24 mouse cellular contexts compared by ENCODE assay signal in the genomic region with DNA sequence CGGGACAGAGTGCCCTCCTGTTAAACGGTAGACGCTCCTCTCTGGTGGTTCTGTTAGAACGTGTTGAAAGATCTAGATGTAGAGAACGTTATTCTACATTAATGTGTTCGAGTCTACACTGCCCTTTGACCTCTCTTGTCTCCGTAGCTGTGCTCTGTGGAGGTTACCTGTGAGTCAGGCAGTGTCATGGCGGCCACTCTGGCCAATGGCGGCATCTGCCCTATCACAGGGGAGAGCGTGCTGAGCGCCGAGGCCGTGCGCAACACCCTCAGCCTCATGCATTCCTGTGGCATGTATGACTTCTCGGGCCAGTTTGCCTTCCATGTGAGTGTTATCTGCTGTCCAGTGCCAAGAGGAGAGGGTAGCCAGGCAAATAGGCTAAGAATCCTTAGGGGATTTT. TPM values are rescaled to one million over a fixed set of nuclear protein-coding genes. Genes with fewer than 3 reads are reported as not detected.
DNase-seq lines count a peak whose midpoint lies in the region; ATAC-seq and TF ChIP-seq lines count a peak whose summit lies in the region.
"Had no signal": no experiment of that assay in that cellular context is flagged by ENCODE, and none has a peak within 500 bp of the region (broad histone marks: within the 10 kb centered on the region; RNA-seq: fewer than 3 reads in every experiment).

No protein-coding gene starts in this region.

- ATAC-seq in megakaryocyte, adult 5-6 weeks (ENCODE audit: poor library complexity, severe bottlenecking), result no peak
- no peak for ATAC-seq in forebrain, postnatal 0 days
- ATAC-seq: forebrain, embryonic 16.5 days; hindbrain, postnatal 0 days had no signal

- H3K4me3 ChIP-seq in liver, adult 2 months (ENCODE audit: insufficient read depth, low read depth, low read length), result no peak overlapping the region
- H3K4me3 ChIP-seq in megakaryocyte, embryonic 14.5 days (replicated peaks), result peak overlapping the region; percentile 31
- H3K4me3 ChIP-seq in forebrain, postnatal 0 days (ENCODE audit: low read depth, low read length), result no peak overlapping the region
- H3K4me3 ChIP-seq: heart, adult 2 months; heart, embryonic 15.5 days; hindbrain, embryonic 13.5 days had no signal

- no peak for TF ChIP-seq POLR2A in liver, adult 2 months (IDR thresholded peaks at IDR 0.05; ENCODE audit: extremely low read depth, insufficient read depth, low read length)

- no peak for DNase-seq in liver, adult 2 months (ENCODE audit: extremely low read depth, low read depth, low spot score)
- no peak for DNase-seq in liver
- peak; percentile 62 for DNase-seq in ZHBTc4 (ENCODE audit: low read depth, low spot score)
- no peak for DNase-seq in forebrain, postnatal 0 days
- DNase-seq in ovary, postnatal 10 days (ENCODE audit: low spot score), result no peak
- DNase-seq: adrenal gland, adult 2 months; adrenal gland, postnatal 25 days; cerebellum, adult 18-20 months; cerebellum, postnatal 10 days; gastrocnemius, postnatal 14 days; heart, adult 2 months; heart, postnatal 14 days had no signal

- H3K9me3 ChIP-seq in megakaryocyte, embryonic 14.5 days, result no peaks in the 10 kb centered on the region
- no peaks in the 10 kb centered on the region for H3K9me3 ChIP-seq in forebrain, postnatal 0 days (ENCODE audit: low read length)
- H3K9me3 ChIP-seq: heart, embryonic 15.5 days; hindbrain, embryonic 13.5 days had no signal

- H3K79me2 ChIP-seq in liver, adult 2 months (ENCODE audit: control insufficient read depth, insufficient read depth, low read length), result no peaks in the 10 kb centered on the region

- 54% methylated on average over 15 of the region's 15 CpGs for WGBS in liver, adult 2 months
- whole genome bisulfite sequencing in forebrain, postnatal 0 days, result 90% methylated on average over 15 of the region's 15 CpGs

- H3K36me3 ChIP-seq in liver, adult 2 months (ENCODE audit: control insufficient read depth, insufficient read depth, low read length), result peaks cover 41% of the 10 kb centered on the region
- H3K36me3 ChIP-seq in megakaryocyte, embryonic 14.5 days (replicated peaks; ENCODE audit: low read length), result peaks cover 16% of the 10 kb centered on the region
- no peaks in the 10 kb centered on the region for H3K36me3 ChIP-seq in forebrain, postnatal 0 days (ENCODE audit: insufficient read depth)
- H3K36me3 ChIP-seq: heart, embryonic 15.5 days had no signal

- peak overlapping the region; percentile 66 for H3K27ac ChIP-seq in liver, adult 2 months (replicated peaks; ENCODE audit: insufficient read depth, low read depth, low read length)
- H3K27ac ChIP-seq in forebrain, postnatal 0 days (ENCODE audit: low read depth, low read length), result no peak overlapping the region
- H3K27ac ChIP-seq: heart, adult 2 months; heart, embryonic 15.5 days; hindbrain, embryonic 13.5 days; hindbrain, postnatal 0 days had no signal

- no peaks in the 10 kb centered on the region for H3K27me3 ChIP-seq in liver, adult 2 months (ENCODE audit: control insufficient read depth, insufficient read depth, low read length)
- H3K27me3 ChIP-seq in megakaryocyte, embryonic 14.5 days (replicated peaks), result peaks cover 19% of the 10 kb centered on the region
- no peaks in the 10 kb centered on the region for H3K27me3 ChIP-seq in forebrain, postnatal 0 days (ENCODE audit: insufficient read depth, low read length)
- H3K27me3 ChIP-seq: CH12.LX; heart, embryonic 15.5 days; hindbrain, embryonic 13.5 days had no signal

- H3K4me1 ChIP-seq in liver, adult 2 months (ENCODE audit: control insufficient read depth, insufficient read depth, low read length), result peaks cover 28% of the 10 kb centered on the region
- H3K4me1 ChIP-seq in megakaryocyte, embryonic 14.5 days, result peaks cover 23% of the 10 kb centered on the region
- H3K4me1 ChIP-seq in forebrain, postnatal 0 days (ENCODE audit: insufficient read depth), result no peaks in the 10 kb centered on the region
- H3K4me1 ChIP-seq: heart, embryonic 15.5 days; hindbrain, embryonic 13.5 days had no signal

- no peak overlapping the region for H3K4me2 ChIP-seq in forebrain, postnatal 0 days (ENCODE audit: low read depth)
- H3K4me2 ChIP-seq: heart, embryonic 11.5 days; heart, embryonic 15.5 days; hindbrain, embryonic 13.5 days had no signal

- TF ChIP-seq CTCF in liver, adult 2 months (IDR thresholded peaks at IDR 0.05; ENCODE audit: low read depth, low read length), result no peak
- no peak for TF ChIP-seq CTCF in forebrain, postnatal 0 days (IDR thresholded peaks at IDR 0.05; ENCODE audit: low read depth)

- H3K9ac ChIP-seq in liver, adult 2 months (ENCODE audit: low read depth, low read length), result peak overlapping the region; percentile 39; the same call in 1 of the 2 replicates
- no peak overlapping the region for H3K9ac ChIP-seq in forebrain, postnatal 0 days
- H3K9ac ChIP-seq: heart, embryonic 15.5 days; hindbrain, embryonic 13.5 days had no signal

RNA-seq across cellular contexts. Expression of a gene that starts 6.7 kb away (rescaled TPM):
- total RNA-seq in liver, adult 2 months (2014; rRNA removed), result 20.8 and 21.1 TPM in 2 replicates
- polyA plus RNA-seq in liver, adult 2 months (2012; rRNA removed), result 30.2 and 33.1 TPM in 2 replicates
- 0.73 TPM in 1 of 2 replicates, not detected in the other for polyA plus RNA-seq in megakaryocyte, embryonic 14.5 days (2012; ENCODE audit: insufficient read depth, low replicate concordance)
- 6.5 and 6.9 TPM in 2 replicates for total RNA-seq in megakaryocyte, adult 5-6 weeks (2015)
- total RNA-seq in megakaryocyte, adult 5-6 weeks (2017), result 9.0 and 10.6 TPM in 2 replicates
- total RNA-seq in forebrain, postnatal 0 days (2014; rRNA removed), result 20.7 and 20.8 TPM in 2 replicates
- polyA plus RNA-seq in forebrain, postnatal 0 days (2015; fragmentation: Nextera tagmentation; extraction: Ambion mirVana), result 19.6 and 22.7 TPM in 2 replicates

RNA-seq across cellular contexts. Expression of a gene that starts 10.7 kb away (rescaled TPM):
- total RNA-seq in liver, adult 2 months (2014; rRNA removed), result 485 and 986 TPM in 2 replicates
- polyA plus RNA-seq in liver, adult 2 months (2012; rRNA removed), result 1,667 and 2,920 TPM in 2 replicates
- polyA plus RNA-seq in megakaryocyte, embryonic 14.5 days (2012; ENCODE audit: insufficient read depth, low replicate concordance), result 1.8 TPM in 1 of 2 replicates, not detected in the other
- total RNA-seq in megakaryocyte, adult 5-6 weeks (2015), result 0.71 TPM in 1 of 2 replicates, not detected in the other
- not detected in 2 replicates for total RNA-seq in megakaryocyte, adult 5-6 weeks (2017)
- total RNA-seq in forebrain, postnatal 0 days (2014; rRNA removed), result 1.00 and 2.1 TPM in 2 replicates
- polyA plus RNA-seq in forebrain, postnatal 0 days (2015; fragmentation: Nextera tagmentation; extraction: Ambion mirVana), result 1.1 and 1.2 TPM in 2 replicates

RNA-seq across cellular contexts. Expression of a gene that starts 20.7 kb away (rescaled TPM):
- total RNA-seq in liver, adult 2 months (2014; rRNA removed), result not detected in 2 replicates
- polyA plus RNA-seq in liver, adult 2 months (2012; rRNA removed), result not detected in 2 replicates
- polyA plus RNA-seq in megakaryocyte, embryonic 14.5 days (2012; ENCODE audit: insufficient read depth, low replicate concordance), result not detected in 2 replicates
- not detected in 2 replicates for total RNA-seq in megakaryocyte, adult 5-6 weeks (2015)
- 0.33 TPM in 1 of 2 replicates, not detected in the other for total RNA-seq in megakaryocyte, adult 5-6 weeks (2017)
- total RNA-seq in forebrain, postnatal 0 days (2014; rRNA removed), result 0.05 TPM in 1 of 2 replicates, not detected in the other
- not detected in 2 replicates for polyA plus RNA-seq in forebrain, postnatal 0 days (2015; fragmentation: Nextera tagmentation; extraction: Ambion mirVana)
- total RNA-seq: adrenal gland, adult 2 months; adrenal gland, postnatal 25 days; CH12.LX; gastrocnemius, adult 18-20 months; gastrocnemius, postnatal 14 days; heart, adult 2 months; heart, postnatal 14 days; MEL had no signal
- polyA plus RNA-seq: adrenal gland, adult 2 months; embryonic facial prominence, embryonic 11.5 days; forebrain, embryonic 16.5 days; gonadal fat pad, adult 2 months; heart, adult 2 months; heart, embryonic 11.5 days; heart, embryonic 15.5 days; hindbrain, postnatal 0 days had no signal

RNA-seq across cellular contexts. Expression of a gene that starts 24.8 kb away (rescaled TPM):
- total RNA-seq in liver, adult 2 months (2014; rRNA removed), result 8.0 and 9.6 TPM in 2 replicates
- 21.2 and 23.2 TPM in 2 replicates for polyA plus RNA-seq in liver, adult 2 months (2012; rRNA removed)
- 1.6 and 7.6 TPM in 2 replicates for polyA plus RNA-seq in megakaryocyte, embryonic 14.5 days (2012; ENCODE audit: insufficient read depth, low replicate concordance)
- 2.9 and 4.0 TPM in 2 replicates for total RNA-seq in megakaryocyte, adult 5-6 weeks (2015)
- total RNA-seq in megakaryocyte, adult 5-6 weeks (2017), result 1.5 and 5.4 TPM in 2 replicates
- total RNA-seq in forebrain, postnatal 0 days (2014; rRNA removed), result 6.3 and 9.9 TPM in 2 replicates
- 4.7 and 5.6 TPM in 2 replicates for polyA plus RNA-seq in forebrain, postnatal 0 days (2015; fragmentation: Nextera tagmentation; extraction: Ambion mirVana)

RNA-seq across cellular contexts. Expression of a gene that starts 26.9 kb away (rescaled TPM):
- 1.6 and 1.7 TPM in 2 replicates for total RNA-seq in liver, adult 2 months (2014; rRNA removed)
- 0.75 and 1.1 TPM in 2 replicates for polyA plus RNA-seq in liver, adult 2 months (2012; rRNA removed)
- 2.2 and 8.3 TPM in 2 replicates for polyA plus RNA-seq in megakaryocyte, embryonic 14.5 days (2012; ENCODE audit: insufficient read depth, low replicate concordance)
- total RNA-seq in megakaryocyte, adult 5-6 weeks (2015), result 14.1 and 16.1 TPM in 2 replicates
- 33.2 and 34.2 TPM in 2 replicates for total RNA-seq in megakaryocyte, adult 5-6 weeks (2017)
- 9.3 and 11.7 TPM in 2 replicates for total RNA-seq in forebrain, postnatal 0 days (2014; rRNA removed)
- polyA plus RNA-seq in forebrain, postnatal 0 days (2015; fragmentation: Nextera tagmentation; extraction: Ambion mirVana), result 7.7 and 9.9 TPM in 2 replicates

Comparison
In these comparisons a context has a peak if more than half of its experiments do, and no peak if none do; other contexts are left out.
1. RNA of a gene that starts 10.7 kb away (total RNA-seq): 485 to 986 TPM in liver, adult 2 months; 1.00 to 2.1 TPM in forebrain, postnatal 0 days and 0.71 TPM in megakaryocyte, adult 5-6 weeks; every median in the first group is over 100 times any median in the second.